Mouse (Mus musculus) forebrain, embryonic 15.5 days (tissue): ENCODE results near the gene Il4i1. TPM values are rescaled to one million over a fixed set of nuclear protein-coding genes. Genes with fewer than 3 reads are reported as not detected.

Experiments
- ATAC-seq: fragments of 200-750 bp; cut with Nextera tagmentation; replicated peaks from 2 replicates; pipeline ENCODE4 v1.8.0; 2017; ENCODE audit warnings: mild to moderate bottlenecking, moderate TSS enrichment, moderate library complexity
- H3K27ac ChIP-seq: fragments of 300-500 bp; sonication (generic); replicated peaks from 2 replicates; pipeline ENCODE4 v1.5.1; 2015; ENCODE audit warnings: mild to moderate bottlenecking, inconsistent platforms
- H3K27me3 ChIP-seq: fragments of 300-500 bp; sonication (generic); 2 replicates; pipeline ENCODE4 v1.6.1; 2015; ENCODE audit warnings: inconsistent platforms
- H3K36me3 ChIP-seq: fragments of 300-500 bp; sonication (generic); 2 replicates; pipeline ENCODE4 v1.6.1; 2015; ENCODE audit warnings: mild to moderate bottlenecking, inconsistent platforms
- H3K4me1 ChIP-seq: fragments of 300-500 bp; sonication (generic); 2 replicates; pipeline ENCODE4 v1.6.1; 2015; ENCODE audit warnings: inconsistent platforms
- H3K4me2 ChIP-seq: fragments of 300-500 bp; sonication (generic); replicated peaks from 2 replicates; pipeline ENCODE4 v1.6.1; 2015; ENCODE audit warnings: mild to moderate bottlenecking, inconsistent platforms
- H3K4me3 ChIP-seq: fragments of 300-500 bp; sonication (generic); 2 replicates; pipeline ENCODE4 v1.5.1; 2015; ENCODE audit warnings: mild to moderate bottlenecking, inconsistent platforms
- H3K9ac ChIP-seq: fragments of 300-500 bp; sonication (generic); replicated peaks from 2 replicates; pipeline ENCODE4 v1.6.1; 2015; ENCODE audit warnings: mild to moderate bottlenecking, inconsistent platforms
- H3K9me3 ChIP-seq: fragments of 300-500 bp; sonication (generic); 2 replicates; pipeline ENCODE4 v1.6.1; 2016; ENCODE audit warnings: inconsistent platforms
- WGBS: fragments of 180-500 bp; shearing (Covaris S2); methylation state at CpG from one replicate; pipeline ENCODE4 v1.1.7; 2015; ENCODE audit warnings: mixed read lengths; 5-methylcytosine and 5-hydroxymethylcytosine counted together
- polyA plus RNA-seq: library from polyadenylated mRNA; unstranded; fragments of >200 nt; fragmentation: Nextera tagmentation; extraction: Ambion mirVana; gene quantifications from 2 replicates; pipeline ENCODE4 v1.2.1, GENCODE M21; 2015

Il4i1 gene
- polyA plus RNA-seq, 1 experiment from 2014 or later, result 1.8 TPM

- H3K4me2 ChIP-seq, result peak overlapping the region; percentile 49
- peak overlapping the region; percentile 38 for H3K9ac ChIP-seq
- H3K27ac ChIP-seq, result no peak overlapping the region
- peak overlapping the region; percentile 34 for H3K4me3 ChIP-seq
- peaks cover 24% of the 10 kb centered on the region for H3K27me3 ChIP-seq
- peaks cover 39% of the 10 kb centered on the region for H3K36me3 ChIP-seq
- 1% methylated on average over 58 of the region's 58 CpGs for WGBS
- H3K9me3 ChIP-seq, result no peaks in the 10 kb centered on the region
- peak; percentile 67 for ATAC-seq
- peaks cover 13% of the 10 kb centered on the region for H3K4me1 ChIP-seq
Measured at GRCm38 (mm10) chr7:44839491-44840191, 23.5 kb downstream of the Il4i1 start.

- H3K4me1 ChIP-seq, result peaks cover 13% of the 10 kb centered on the region
- no peaks in the 10 kb centered on the region for H3K9me3 ChIP-seq
- peak overlapping the region; percentile 49; the same call in 1 of the 2 replicates for H3K4me2 ChIP-seq
- no peak overlapping the region for H3K9ac ChIP-seq
- H3K36me3 ChIP-seq, result peaks cover 46% of the 10 kb centered on the region
- 58% methylated on average over 14 of the region's 14 CpGs for WGBS
- H3K27ac ChIP-seq, result no peak overlapping the region
- H3K4me3 ChIP-seq, result 0 out of 2 replicates have a peak overlapping the region, but pooled peaks have one; percentile 34
- peaks cover 24% of the 10 kb centered on the region for H3K27me3 ChIP-seq
- no peak for ATAC-seq
Measured at GRCm38 (mm10) chr7:44840426-44840825, 24.2 kb downstream of the Il4i1 start.

GRCm38 (mm10) chr7:44841825-44842463, 25.8 kb downstream of the Il4i1 start:
- WGBS, result 93% methylated on average over 8 of the region's 8 CpGs
- Histone ChIP-seq H3K4me2 (no peak overlapping the region), H3K27me3 (peaks cover 24% of the 10 kb centered on the region), H3K4me3 (no peak overlapping the region), H3K4me1 (peaks cover 17% of the 10 kb centered on the region), H3K36me3 (peaks cover 60% of the 10 kb centered on the region), H3K9ac (no peak overlapping the region), H3K27ac (no peak overlapping the region), H3K9me3 (no peaks in the 10 kb centered on the region)
- no peak for ATAC-seq

DNA sequence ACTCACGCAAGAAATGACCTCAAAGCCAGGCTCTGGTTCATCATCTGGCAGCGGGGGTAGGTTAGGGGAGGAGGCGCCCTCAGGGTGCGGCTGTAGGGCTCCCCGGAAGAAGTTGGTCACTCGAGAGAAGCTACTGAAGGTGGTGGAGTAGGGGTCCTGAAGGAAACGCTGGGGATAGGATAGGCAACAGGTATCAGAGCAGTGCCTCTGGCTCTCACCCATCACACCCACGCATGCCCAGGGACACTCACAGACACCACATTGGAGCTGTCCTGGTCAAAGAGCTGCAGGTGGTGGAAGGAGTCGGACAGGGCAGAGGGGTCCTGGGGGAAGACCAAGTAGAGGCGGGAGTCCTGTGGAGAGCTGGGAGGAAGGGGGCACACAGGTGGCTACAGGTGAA, 28.8 kb downstream of the Il4i1 start:
- no peak for ATAC-seq
- Histone ChIP-seq H3K27ac (no peak overlapping the region), H3K9me3 (no peaks in the 10 kb centered on the region), H3K27me3 (peaks cover 9% of the 10 kb centered on the region), H3K4me2 (no peak overlapping the region), H3K4me1 (peaks cover 19% of the 10 kb centered on the region), H3K4me3 (no peak overlapping the region), H3K9ac (no peak overlapping the region), H3K36me3 (peaks cover 60% of the 10 kb centered on the region)
- 93% methylated on average over 10 of the region's 10 CpGs for WGBS

- H3K4me1 ChIP-seq, result peaks cover 28% of the 10 kb centered on the region
- no peaks in the 10 kb centered on the region; the same call in 1 of the 2 replicates for H3K27me3 ChIP-seq
- no peak overlapping the region for H3K4me2 ChIP-seq
- no peak overlapping the region for H3K4me3 ChIP-seq
- 87% methylated on average over 7 of the region's 7 CpGs for WGBS
- H3K9me3 ChIP-seq, result no peaks in the 10 kb centered on the region
- H3K27ac ChIP-seq, result no peak overlapping the region
- ATAC-seq, result no peak
- H3K36me3 ChIP-seq, result peaks cover 50% of the 10 kb centered on the region
- no peak overlapping the region for H3K9ac ChIP-seq
Measured at GRCm38 (mm10) chr7:44846804-44847203, 30.6 kb downstream of the Il4i1 start.

DNA sequence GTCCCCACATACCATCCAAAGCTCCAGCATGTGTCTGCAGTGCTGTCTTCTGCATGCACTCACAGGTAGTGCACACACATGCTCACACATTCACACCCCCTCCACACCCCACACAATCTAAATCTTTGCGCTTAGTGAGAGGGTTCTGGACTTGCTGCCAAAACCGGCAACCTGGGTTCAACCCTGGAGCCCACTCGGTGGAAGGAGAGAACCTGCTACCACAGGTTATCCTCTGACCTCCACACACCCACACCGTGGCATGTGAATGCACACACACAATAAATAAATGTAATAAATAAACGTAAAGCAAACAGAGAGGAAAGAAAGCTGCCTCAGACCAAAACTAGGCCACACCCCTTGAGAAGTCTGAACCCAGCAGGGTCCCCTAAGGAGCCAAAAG, 31.6 kb downstream of the Il4i1 start:
- no peak for ATAC-seq
- peak overlapping the region; percentile 100 for H3K27ac ChIP-seq
- H3K4me2 ChIP-seq, result peak overlapping the region; percentile 60
- peak overlapping the region; percentile 53 for H3K9ac ChIP-seq
- no peaks in the 10 kb centered on the region for H3K27me3 ChIP-seq
- H3K4me3 ChIP-seq, result peak overlapping the region; percentile 78
- H3K9me3 ChIP-seq, result no peaks in the 10 kb centered on the region
- H3K36me3 ChIP-seq, result peaks cover 40% of the 10 kb centered on the region
- WGBS, result 77% methylated on average over 5 of the region's 5 CpGs
- peaks cover 28% of the 10 kb centered on the region for H3K4me1 ChIP-seq

- H3K36me3 ChIP-seq, result peaks cover 30% of the 10 kb centered on the region
- ATAC-seq, result peak; percentile 89
- H3K9me3 ChIP-seq, result no peaks in the 10 kb centered on the region
- H3K27me3 ChIP-seq, result no peaks in the 10 kb centered on the region
- H3K9ac ChIP-seq, result peak within 1 kb of the TSS; percentile 76
- H3K27ac ChIP-seq, result peak within 1 kb of the TSS; percentile 100
- WGBS, result under 1% methylated on average over 54 of the region's 54 CpGs
- peaks cover 37% of the 10 kb centered on the region for H3K4me1 ChIP-seq
- H3K4me3 ChIP-seq, result peak within 1 kb of the TSS; percentile 78
- peak within 1 kb of the TSS; percentile 60 for H3K4me2 ChIP-seq
Measured at GRCm38 (mm10) chr7:44848561-44849415, 32.6 kb downstream of the Il4i1 start, which contains the start of the genes Akt1s1 and Tbc1d17. TSS of gene Akt1s1 (plus strand) at chr7:44848991. TSS of gene Tbc1d17 (minus strand) at chr7:44849079.

- peak overlapping the region; percentile 100 for H3K27ac ChIP-seq
- WGBS, result under 1% methylated on average over 41 of the region's 41 CpGs
Measured at GRCm38 (mm10) chr7:44849416-44850111, 33.4 kb downstream of the Il4i1 start.

DNA sequence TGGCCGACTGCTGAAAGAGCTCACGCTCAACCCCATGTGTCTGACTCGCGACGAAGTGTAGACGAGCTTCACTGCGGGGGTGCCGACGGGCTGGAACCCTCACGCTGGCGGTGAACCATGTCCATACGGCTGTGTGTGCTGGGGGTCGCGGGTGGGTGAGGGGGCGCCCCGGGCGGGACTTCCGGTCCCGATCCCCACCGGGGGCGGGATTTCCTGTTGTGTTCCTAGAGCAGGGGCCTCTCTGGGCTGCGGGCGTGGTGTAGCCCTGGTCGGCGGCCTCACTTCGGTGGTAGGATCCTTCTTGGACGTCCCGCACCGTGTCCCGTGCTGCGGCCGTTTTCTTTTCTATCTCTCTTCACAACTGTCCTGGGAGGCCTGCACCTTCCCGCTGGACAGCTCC, 34.0 kb downstream of the Il4i1 start:
- peak overlapping the region; percentile 76 for H3K9ac ChIP-seq
- peak overlapping the region; percentile 60 for H3K4me2 ChIP-seq
- H3K4me3 ChIP-seq, result peak overlapping the region; percentile 78
- peaks cover 16% of the 10 kb centered on the region for H3K36me3 ChIP-seq
- peak overlapping the region; percentile 100 for H3K27ac ChIP-seq
- H3K4me1 ChIP-seq, result peaks cover 51% of the 10 kb centered on the region
- no peaks in the 10 kb centered on the region for H3K27me3 ChIP-seq
- 2% methylated on average over 33 of the region's 33 CpGs for WGBS
- ATAC-seq, result peak; percentile 33
- H3K9me3 ChIP-seq, result no peaks in the 10 kb centered on the region

More at GRCm38 (mm10) chr7:44849416-44850111, 33.4 kb downstream of the Il4i1 start:
- H3K36me3 ChIP-seq, result peaks cover 22% of the 10 kb centered on the region
- H3K4me2 ChIP-seq, result peak overlapping the region; percentile 60
- no peaks in the 10 kb centered on the region for H3K9me3 ChIP-seq
- H3K4me3 ChIP-seq, result peak overlapping the region; percentile 78
- ATAC-seq, result peak; percentile 73
- peaks cover 45% of the 10 kb centered on the region for H3K4me1 ChIP-seq
- peak overlapping the region; percentile 76 for H3K9ac ChIP-seq
- H3K27me3 ChIP-seq, result no peaks in the 10 kb centered on the region

DNA sequence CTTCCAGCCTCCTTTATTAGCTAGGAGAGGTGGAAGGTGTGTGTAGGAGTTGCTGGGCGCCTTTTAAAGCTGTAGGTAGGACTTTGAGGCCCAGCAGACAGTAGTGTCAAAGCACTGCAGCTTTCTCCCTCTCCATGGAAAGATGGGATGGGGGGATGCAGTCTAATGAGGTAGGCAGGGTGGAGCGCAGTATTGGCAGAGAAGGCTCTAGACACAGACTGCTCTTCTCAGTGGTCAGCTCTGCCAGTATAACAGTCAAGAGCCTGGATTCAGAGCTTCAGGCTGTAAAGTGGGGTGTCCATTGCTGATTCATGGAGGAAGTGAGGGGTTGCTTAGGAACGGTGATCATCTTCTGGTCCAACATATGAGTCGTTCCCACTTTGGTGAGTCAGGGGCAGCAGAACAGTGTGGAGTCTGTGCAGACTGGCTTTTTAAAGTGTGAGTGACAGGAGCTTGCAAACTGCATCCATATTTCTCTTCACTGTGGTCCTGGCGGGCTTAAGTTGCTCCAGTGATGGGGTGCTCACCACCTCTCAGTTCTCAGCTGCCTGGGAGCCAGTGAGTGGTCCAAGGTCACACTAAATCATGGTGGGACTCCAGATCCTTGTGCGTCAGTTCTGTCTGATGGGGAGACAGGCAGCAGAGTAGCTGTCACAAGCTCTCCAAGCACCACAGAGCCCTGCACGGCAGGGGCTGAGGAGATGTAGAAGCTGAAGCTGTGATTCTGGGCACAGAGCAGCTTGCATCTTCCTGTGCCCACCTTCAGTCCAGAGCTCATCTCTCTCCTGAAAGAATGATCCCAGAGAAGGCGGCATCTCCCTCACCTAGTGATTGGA, 34.8 kb downstream of the Il4i1 start:
- WGBS, result 80% methylated on average over 8 of the region's 8 CpGs
- Histone ChIP-seq H3K4me1 (peaks cover 55% of the 10 kb centered on the region), H3K9me3 (no peaks in the 10 kb centered on the region)

More for the DNA sequence above, 34.8 kb downstream of the Il4i1 start:
- Histone ChIP-seq H3K9ac (peak overlapping the region; percentile 76), H3K36me3 (peaks cover 8% of the 10 kb centered on the region), H3K4me2 (peak overlapping the region; percentile 60), H3K27me3 (no peaks in the 10 kb centered on the region), H3K27ac (no peak overlapping the region), H3K4me3 (peak overlapping the region; percentile 78)
- no peak for ATAC-seq
